Mouse (Mus musculus): ENCODE data around the gene 2510002D24Rik. TPM values are rescaled to one million over a fixed set of nuclear protein-coding genes. Genes with fewer than 3 reads are reported as not detected.
"Not testable (repeated sequence)": the region's sequence is repeated elsewhere in the genome, so short reads cannot be mapped to it uniquely, and the experiment has no call there.

Gene 2510002D24Rik
- polyA plus RNA-seq, 1 experiment, result 24.6 TPM

GRCm38 (mm10) chr16:18829102-18829501 lies 7.3 kb upstream of the 2510002D24Rik start:
- Histone ChIP-seq H3K27ac (ENCODE audit: control insufficient read depth, insufficient read depth, low read depth, low read length, poor library complexity) (no peak overlapping the region), H3K4me1 (ENCODE audit: control insufficient read depth, insufficient read depth, low read length) (no peaks in the 10 kb centered on the region), H3K4me3 (replicated peaks; ENCODE audit: control insufficient read depth, low read depth, low read length) (no peak overlapping the region)
- no peak for TF ChIP-seq POLR2A (IDR thresholded peaks at IDR 0.05; ENCODE audit: borderline replicate concordance, control insufficient read depth, low read depth, low read length)
- no peak for TF ChIP-seq CTCF (IDR thresholded peaks at IDR 0.05; ENCODE audit: control insufficient read depth, insufficient read depth, low read length)
- WGBS, result 84% methylated on average over 6 of the region's 6 CpGs

GRCm38 (mm10) chr16:18833486-18833885 lies 2.9 kb upstream of the 2510002D24Rik start:
- TF ChIP-seq CTCF (IDR thresholded peaks at IDR 0.05; ENCODE audit: control insufficient read depth, insufficient read depth, low read length) (no peak), POLR2A (IDR thresholded peaks at IDR 0.05; ENCODE audit: borderline replicate concordance, control insufficient read depth, low read depth, low read length) (no peak)
- H3K4me1 ChIP-seq (ENCODE audit: control insufficient read depth, insufficient read depth, low read length), result no peaks in the 10 kb centered on the region
- H3K4me3 ChIP-seq (replicated peaks; ENCODE audit: control insufficient read depth, low read depth, low read length), result no peak overlapping the region
- 80% methylated on average over 2 of the region's 2 CpGs for WGBS
- H3K27ac ChIP-seq (ENCODE audit: control insufficient read depth, insufficient read depth, low read depth, low read length, poor library complexity), result no peak overlapping the region

- no peak overlapping the region for H3K27ac ChIP-seq (ENCODE audit: control insufficient read depth, insufficient read depth, low read depth, low read length, poor library complexity)
- TF ChIP-seq CTCF (IDR thresholded peaks at IDR 0.05; ENCODE audit: control insufficient read depth, insufficient read depth, low read length), result no peak
- no peak for TF ChIP-seq POLR2A (IDR thresholded peaks at IDR 0.05; ENCODE audit: borderline replicate concordance, control insufficient read depth, low read depth, low read length)
- H3K4me1 ChIP-seq (ENCODE audit: control insufficient read depth, insufficient read depth, low read length), result no peaks in the 10 kb centered on the region
- H3K4me3 ChIP-seq (replicated peaks; ENCODE audit: control insufficient read depth, low read depth, low read length), result peak overlapping the region; percentile 90
- WGBS, result 31% methylated on average over 3 of the region's 3 CpGs
Observed at GRCm38 (mm10) chr16:18836073-18836467, 308 bp upstream of the 2510002D24Rik start.

GRCm38 (mm10) chr16:18838346-18838745 lies 2.0 kb downstream of the 2510002D24Rik start:
- 88% methylated on average over 4 of the region's 4 CpGs for WGBS
- no peak overlapping the region for H3K27ac ChIP-seq (ENCODE audit: control insufficient read depth, insufficient read depth, low read depth, low read length, poor library complexity)
- TF ChIP-seq POLR2A (IDR thresholded peaks at IDR 0.05; ENCODE audit: borderline replicate concordance, control insufficient read depth, low read depth, low read length) (no peak), CTCF (IDR thresholded peaks at IDR 0.05; ENCODE audit: control insufficient read depth, insufficient read depth, low read length) (no peak)
- no peaks in the 10 kb centered on the region for H3K4me1 ChIP-seq (ENCODE audit: control insufficient read depth, insufficient read depth, low read length)
- H3K4me3 ChIP-seq (replicated peaks; ENCODE audit: control insufficient read depth, low read depth, low read length), result no peak overlapping the region

GRCm38 (mm10) chr16:18846301-18846820 lies 10.0 kb downstream of the 2510002D24Rik start:
- no peak for TF ChIP-seq CTCF (IDR thresholded peaks at IDR 0.05; ENCODE audit: control insufficient read depth, insufficient read depth, low read length)
- Histone ChIP-seq H3K4me3 (replicated peaks; ENCODE audit: control insufficient read depth, low read depth, low read length) (no peak overlapping the region), H3K27ac (ENCODE audit: control insufficient read depth, insufficient read depth, low read depth, low read length, poor library complexity) (no peak overlapping the region), H3K4me1 (ENCODE audit: control insufficient read depth, insufficient read depth, low read length) (no peaks in the 10 kb centered on the region)
- 86% methylated on average over 15 of the region's 15 CpGs for WGBS

GRCm38 (mm10) chr16:18849521-18850190 lies 13.3 kb downstream of the 2510002D24Rik start:
- not testable (repeated sequence) for H3K27ac ChIP-seq (ENCODE audit: control insufficient read depth, insufficient read depth, low read depth, low read length, poor library complexity); H3K4me3 ChIP-seq (replicated peaks; ENCODE audit: control insufficient read depth, low read depth, low read length); H3K4me1 ChIP-seq (ENCODE audit: control insufficient read depth, insufficient read depth, low read length)
- WGBS, result 84% methylated on average over 16 of the region's 17 CpGs

- Histone ChIP-seq H3K4me1 (ENCODE audit: control insufficient read depth, insufficient read depth, low read length) (no peaks in the 10 kb centered on the region; the same call in 1 of the 2 replicates), H3K27ac (ENCODE audit: control insufficient read depth, insufficient read depth, low read depth, low read length, poor library complexity) (no peak overlapping the region), H3K4me3 (replicated peaks; ENCODE audit: control insufficient read depth, low read depth, low read length) (no peak overlapping the region)
- TF ChIP-seq CTCF (IDR thresholded peaks at IDR 0.05; ENCODE audit: control insufficient read depth, insufficient read depth, low read length), result no peak
- no peak for TF ChIP-seq POLR2A (IDR thresholded peaks at IDR 0.05; ENCODE audit: borderline replicate concordance, control insufficient read depth, low read depth, low read length)
Observed at GRCm38 (mm10) chr16:18858551-18858950, 22.2 kb downstream of the 2510002D24Rik start.

GRCm38 (mm10) chr16:18860186-18860585 lies 23.8 kb downstream of the 2510002D24Rik start:
- 70% methylated on average over 1 of the region's 1 CpGs for WGBS
- Histone ChIP-seq H3K4me1 (ENCODE audit: control insufficient read depth, insufficient read depth, low read length) (no peaks in the 10 kb centered on the region), H3K27ac (ENCODE audit: control insufficient read depth, insufficient read depth, low read depth, low read length, poor library complexity) (no peak overlapping the region), H3K4me3 (replicated peaks; ENCODE audit: control insufficient read depth, low read depth, low read length) (no peak overlapping the region)
- TF ChIP-seq CTCF (IDR thresholded peaks at IDR 0.05; ENCODE audit: control insufficient read depth, insufficient read depth, low read length), result no peak
- no peak for TF ChIP-seq POLR2A (IDR thresholded peaks at IDR 0.05; ENCODE audit: borderline replicate concordance, control insufficient read depth, low read depth, low read length)

GRCm38 (mm10) chr16:18870495-18870894 lies 34.1 kb downstream of the 2510002D24Rik start:
- not testable (repeated sequence) for H3K4me3 ChIP-seq (replicated peaks; ENCODE audit: control insufficient read depth, low read depth, low read length); H3K4me1 ChIP-seq (ENCODE audit: control insufficient read depth, insufficient read depth, low read length); H3K27ac ChIP-seq (ENCODE audit: control insufficient read depth, insufficient read depth, low read depth, low read length, poor library complexity)
- WGBS, result 60% methylated on average over 1 of the region's 1 CpGs
